Mouse (Mus musculus): ENCODE measurements around the gene Dennd4c. TPM values are rescaled to one million over a fixed set of nuclear protein-coding genes. Genes with fewer than 3 reads are reported as not detected.

The Dennd4c gene
- polyA plus RNA-seq, 1 experiment from 2014 or later: 1.9 TPM

DNA sequence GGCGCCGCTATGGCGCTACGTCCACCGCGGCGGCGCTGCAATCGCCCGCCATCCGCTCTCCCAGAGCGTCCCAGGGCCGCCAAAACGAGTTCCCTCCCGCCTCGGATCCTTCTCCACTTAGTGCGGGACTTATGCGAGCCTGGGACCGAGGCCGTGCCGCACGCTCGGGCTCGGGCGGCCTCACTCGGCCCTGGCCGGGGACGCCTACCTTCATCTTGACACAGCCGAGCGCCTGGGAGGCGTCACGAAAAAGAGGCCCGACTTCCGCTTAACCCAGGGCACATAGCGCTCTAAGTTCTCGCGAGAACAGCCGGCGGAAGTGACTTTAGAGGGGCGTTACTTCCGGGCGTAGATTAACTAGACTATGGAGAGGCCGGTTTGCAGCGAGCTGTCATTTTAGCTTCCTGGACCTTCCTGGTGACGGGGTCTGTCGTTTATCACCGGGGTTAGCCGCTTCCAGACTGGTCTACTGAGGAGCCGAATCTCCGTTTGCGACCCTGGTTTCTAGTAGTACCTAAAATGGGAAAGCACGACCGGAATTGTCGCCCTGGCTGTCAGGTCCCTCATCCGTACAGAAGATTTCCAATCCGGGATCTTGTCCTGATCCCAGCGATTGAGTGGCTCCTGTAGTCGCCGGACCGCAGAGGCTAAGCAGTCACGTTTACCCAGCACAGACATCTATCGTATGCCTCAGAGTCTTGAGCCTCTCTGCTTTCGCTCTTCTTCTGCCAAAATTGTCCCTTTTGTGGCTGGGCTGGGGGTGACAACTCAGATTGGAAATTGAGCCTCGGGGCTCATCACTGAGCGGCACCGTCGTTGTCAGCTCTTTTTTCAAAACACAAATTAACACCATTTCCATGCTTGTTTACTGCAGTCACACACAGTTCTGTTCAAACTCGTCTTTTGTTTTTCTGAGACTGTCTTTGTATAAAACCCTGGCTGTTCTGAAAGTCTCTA, 109.0 kb downstream of the Dennd4c start, which contains the start of gene Rps6:
Gene Rps6 (minus strand): TSS at position 300 of the 957 bp plus-strand sequence.
- peak; percentile 95 for ATAC-seq (ENCODE audit: insufficient read depth)
- Histone ChIP-seq H3K27ac (replicated peaks) (peak within 1 kb of the TSS; percentile 88), H3K27me3 (no peaks in the 10 kb centered on the region), H3K4me3 (replicated peaks) (peak within 1 kb of the TSS; percentile 93), H3K36me3 (replicated peaks) (peaks cover 33% of the 10 kb centered on the region), H3K4me1 (replicated peaks) (peaks cover 25% of the 10 kb centered on the region), H3K9ac (peak within 1 kb of the TSS; percentile 95), H3K4me2 (peak within 1 kb of the TSS; percentile 70), H3K9me3 (replicated peaks) (no peaks in the 10 kb centered on the region)
- WGBS (ENCODE audit: insufficient replicate concordance): under 1% methylated on average over 68 of the region's 68 CpGs

GRCm38 (mm10) chr4:86858070-86858440, 109.7 kb downstream of the Dennd4c start:
- Histone ChIP-seq H3K4me1 (replicated peaks) (peaks cover 25% of the 10 kb centered on the region), H3K4me3 (replicated peaks) (peak overlapping the region; percentile 93), H3K27ac (replicated peaks) (no peak overlapping the region), H3K27me3 (no peaks in the 10 kb centered on the region), H3K4me2 (peak overlapping the region; percentile 70), H3K36me3 (replicated peaks) (peaks cover 26% of the 10 kb centered on the region), H3K9ac (peak overlapping the region; percentile 61), H3K9me3 (replicated peaks) (no peaks in the 10 kb centered on the region)
- WGBS (ENCODE audit: insufficient replicate concordance): 58% methylated on average over 12 of the region's 12 CpGs
- ATAC-seq (ENCODE audit: insufficient read depth): no peak

DNA sequence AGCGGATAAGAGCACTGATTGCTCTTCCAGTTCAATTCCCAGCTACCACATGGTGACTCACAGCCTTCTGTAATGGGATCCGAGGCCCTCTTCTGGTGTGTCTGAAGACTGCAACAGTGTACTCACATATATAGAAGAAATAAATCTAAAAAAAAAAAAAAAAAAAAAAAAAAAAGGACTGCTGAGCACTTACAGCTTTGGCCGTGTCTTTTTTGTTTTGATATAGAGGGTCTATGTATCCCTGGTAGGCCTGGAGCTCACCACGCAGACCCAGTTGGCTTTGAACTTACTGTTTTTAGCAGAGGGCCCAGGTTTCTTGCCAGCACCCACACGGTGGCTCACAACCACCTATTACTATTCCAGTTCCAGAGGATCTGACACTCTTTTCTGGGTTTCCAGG, 115.7 kb downstream of the Dennd4c start:
- Histone ChIP-seq H3K4me1 (replicated peaks) (no peaks in the 10 kb centered on the region), H3K4me2 (no peak overlapping the region), H3K36me3 (replicated peaks) (no peaks in the 10 kb centered on the region), H3K27me3 (no peaks in the 10 kb centered on the region), H3K4me3 (replicated peaks) (no peak overlapping the region), H3K27ac (replicated peaks) (no peak overlapping the region), H3K9ac (no peak overlapping the region), H3K9me3 (replicated peaks) (no peaks in the 10 kb centered on the region)
- 58% methylated on average over 5 of the region's 5 CpGs for WGBS (ENCODE audit: insufficient replicate concordance)
- ATAC-seq (ENCODE audit: insufficient read depth): no peak

GRCm38 (mm10) chr4:86871988-86872387, 123.6 kb downstream of the Dennd4c start:
- Histone ChIP-seq H3K4me2 (no peak overlapping the region), H3K27ac (replicated peaks) (no peak overlapping the region), H3K27me3 (peaks cover 45% of the 10 kb centered on the region), H3K4me1 (replicated peaks) (peaks cover 15% of the 10 kb centered on the region), H3K36me3 (replicated peaks) (no peaks in the 10 kb centered on the region), H3K4me3 (replicated peaks) (no peak overlapping the region), H3K9me3 (replicated peaks) (no peaks in the 10 kb centered on the region), H3K9ac (no peak overlapping the region)
- no peak for ATAC-seq (ENCODE audit: insufficient read depth)

DNA sequence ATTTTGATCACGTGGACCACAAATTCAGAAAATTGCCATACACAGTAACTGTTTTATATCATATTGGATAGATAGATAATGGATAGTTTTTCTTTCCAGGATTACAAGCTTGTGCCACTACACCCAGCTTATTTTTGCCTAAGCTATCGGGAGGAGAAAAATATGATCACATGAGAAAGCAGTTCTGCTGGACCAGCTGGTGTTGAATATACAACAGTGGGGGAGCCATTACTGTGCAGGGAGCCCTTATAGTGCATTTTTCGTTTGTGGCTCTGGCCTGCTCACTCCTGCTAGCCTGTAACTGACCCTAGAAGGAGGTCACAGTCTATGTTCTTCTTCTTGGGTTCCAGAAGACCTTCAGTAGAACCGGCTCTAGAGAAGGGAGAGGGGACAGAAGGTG, 124.7 kb downstream of the Dennd4c start:
- WGBS (ENCODE audit: insufficient replicate concordance): 40% methylated on average over 4 of the region's 4 CpGs
- H3K36me3 ChIP-seq (replicated peaks): no peaks in the 10 kb centered on the region
- no peak for ATAC-seq (ENCODE audit: insufficient read depth)
- H3K27me3 ChIP-seq: peaks cover 45% of the 10 kb centered on the region
- H3K9me3 ChIP-seq (replicated peaks): no peaks in the 10 kb centered on the region
- no peak overlapping the region for H3K4me2 ChIP-seq
- H3K4me3 ChIP-seq (replicated peaks): no peak overlapping the region
- H3K9ac ChIP-seq: no peak overlapping the region
- H3K27ac ChIP-seq (replicated peaks): no peak overlapping the region
- H3K4me1 ChIP-seq (replicated peaks): peaks cover 15% of the 10 kb centered on the region

GRCm38 (mm10) chr4:86874146-86874847, 125.9 kb downstream of the Dennd4c start, which contains the start of gene Acer2:
Gene Acer2 (plus strand): TSS chr4:86874396.
- WGBS (ENCODE audit: insufficient replicate concordance): under 1% methylated on average over 60 of the region's 60 CpGs
- Histone ChIP-seq H3K9me3 (replicated peaks) (no peaks in the 10 kb centered on the region), H3K4me3 (replicated peaks) (peak within 1 kb of the TSS; percentile 63), H3K9ac (peak within 1 kb of the TSS; percentile 48), H3K4me2 (peak within 1 kb of the TSS; percentile 93), H3K27me3 (peaks cover 45% of the 10 kb centered on the region), H3K4me1 (replicated peaks) (peaks cover 15% of the 10 kb centered on the region), H3K36me3 (replicated peaks) (no peaks in the 10 kb centered on the region), H3K27ac (replicated peaks) (no peak within 1 kb of the TSS)
- ATAC-seq (ENCODE audit: insufficient read depth): peak; percentile 91

GRCm38 (mm10) chr4:86879477-86879876, 131.1 kb downstream of the Dennd4c start:
- Histone ChIP-seq H3K4me1 (replicated peaks) (peaks cover 7% of the 10 kb centered on the region), H3K9me3 (replicated peaks) (no peaks in the 10 kb centered on the region), H3K4me3 (replicated peaks) (no peak overlapping the region), H3K27ac (replicated peaks) (no peak overlapping the region), H3K9ac (no peak overlapping the region), H3K36me3 (replicated peaks) (no peaks in the 10 kb centered on the region), H3K4me2 (no peak overlapping the region), H3K27me3 (peaks cover 17% of the 10 kb centered on the region)
- WGBS (ENCODE audit: insufficient replicate concordance): 69% methylated on average over 2 of the region's 2 CpGs
- no peak for ATAC-seq (ENCODE audit: insufficient read depth)

DNA sequence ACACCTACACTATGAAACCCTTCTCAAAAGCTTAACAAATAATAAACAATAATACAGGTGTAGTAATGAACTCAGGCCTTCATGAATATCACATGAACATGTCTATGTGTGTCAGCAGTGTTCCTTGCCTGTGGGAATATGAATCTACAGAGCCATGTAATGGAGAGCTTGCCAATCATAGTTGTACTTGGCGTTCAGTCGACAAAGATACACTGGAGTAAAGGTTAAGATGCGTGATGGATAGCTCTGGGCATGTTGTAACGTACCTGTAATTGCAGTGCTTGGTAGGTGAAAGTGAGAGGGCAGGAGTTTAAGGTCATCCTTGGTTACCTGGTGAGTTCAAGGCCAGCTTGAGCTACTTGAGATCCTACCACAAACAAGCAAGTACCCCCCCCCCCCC, 132.8 kb downstream of the Dennd4c start:
- Histone ChIP-seq H3K4me1 (replicated peaks) (peaks cover 9% of the 10 kb centered on the region), H3K27me3 (peaks cover 2% of the 10 kb centered on the region), H3K36me3 (replicated peaks) (no peaks in the 10 kb centered on the region), H3K9ac (no peak overlapping the region), H3K4me3 (replicated peaks) (no peak overlapping the region), H3K4me2 (no peak overlapping the region), H3K27ac (replicated peaks) (no peak overlapping the region), H3K9me3 (replicated peaks) (no peaks in the 10 kb centered on the region)
- 67% methylated on average over 4 of the region's 4 CpGs for WGBS (ENCODE audit: insufficient replicate concordance)
- no peak for ATAC-seq (ENCODE audit: insufficient read depth)

GRCm38 (mm10) chr4:86882413-86882812, 134.1 kb downstream of the Dennd4c start:
- Histone ChIP-seq H3K4me1 (replicated peaks) (peaks cover 22% of the 10 kb centered on the region), H3K27me3 (no peaks in the 10 kb centered on the region), H3K9ac (no peak overlapping the region), H3K27ac (replicated peaks) (no peak overlapping the region), H3K4me3 (replicated peaks) (no peak overlapping the region), H3K36me3 (replicated peaks) (no peaks in the 10 kb centered on the region), H3K9me3 (replicated peaks) (no peaks in the 10 kb centered on the region), H3K4me2 (no peak overlapping the region)
- ATAC-seq (ENCODE audit: insufficient read depth): no peak
- 37% methylated on average over 2 of the region's 2 CpGs for WGBS (ENCODE audit: insufficient replicate concordance)

- WGBS (ENCODE audit: insufficient replicate concordance): 35% methylated on average over 4 of the region's 4 CpGs
- no peak overlapping the region; the same call in 1 of the 2 replicates for H3K4me2 ChIP-seq
- H3K27me3 ChIP-seq: no peaks in the 10 kb centered on the region
- no peak for ATAC-seq (ENCODE audit: insufficient read depth)
- no peaks in the 10 kb centered on the region for H3K36me3 ChIP-seq (replicated peaks)
- no peak overlapping the region for H3K4me3 ChIP-seq (replicated peaks)
- H3K27ac ChIP-seq (replicated peaks): no peak overlapping the region
- no peak overlapping the region for H3K9ac ChIP-seq
- peaks cover 22% of the 10 kb centered on the region for H3K4me1 ChIP-seq (replicated peaks)
- H3K9me3 ChIP-seq (replicated peaks): no peaks in the 10 kb centered on the region
These were observed 136.6 kb downstream of the Dennd4c start for GRCm38 (mm10) chr4:86884945-86885344.

- peak; percentile 83 for ATAC-seq (ENCODE audit: insufficient read depth)
- H3K27me3 ChIP-seq: no peaks in the 10 kb centered on the region
- H3K4me1 ChIP-seq (replicated peaks): peaks cover 22% of the 10 kb centered on the region
- peak overlapping the region; percentile 51 for H3K27ac ChIP-seq (replicated peaks)
- H3K4me2 ChIP-seq: peak overlapping the region; percentile 76
- H3K9me3 ChIP-seq (replicated peaks): no peaks in the 10 kb centered on the region
- 9% methylated on average over 12 of the region's 12 CpGs for WGBS (ENCODE audit: insufficient replicate concordance)
- H3K36me3 ChIP-seq (replicated peaks): no peaks in the 10 kb centered on the region
- H3K4me3 ChIP-seq (replicated peaks): peak overlapping the region; percentile 53
- H3K9ac ChIP-seq: peak overlapping the region; percentile 22; the same call in 1 of the 2 replicates
These were observed 137.4 kb downstream of the Dennd4c start for GRCm38 (mm10) chr4:86885790-86886159.
